Mouse (Mus musculus) urinary bladder, postnatal 14 days (tissue): ENCODE measurements around the gene Unc5c.

Experiments
- DNase-seq: peaks from one replicate; pipeline ENCODE4 v3.0.0; 2021; ENCODE audit warnings: low spot score

The Unc5c gene

DNA sequence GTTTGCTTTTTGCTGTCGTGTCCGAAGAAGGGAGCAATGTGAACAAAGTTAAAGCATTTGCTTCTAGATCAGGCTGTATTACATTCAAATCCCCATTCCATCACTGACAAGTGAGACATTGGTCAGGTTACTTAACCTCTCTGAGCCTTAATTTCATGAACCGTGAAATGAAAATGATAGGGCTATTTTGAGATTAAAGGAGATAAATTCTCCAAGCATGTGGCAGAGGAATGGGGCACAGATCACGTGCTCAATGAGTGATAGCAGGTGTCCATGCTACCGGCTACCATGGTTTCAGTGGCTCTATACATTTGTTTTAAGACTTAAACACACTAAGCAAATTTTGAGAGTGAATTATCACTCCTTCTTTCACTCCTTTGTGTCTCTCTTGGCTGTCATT is 254.0 kb downstream of the Unc5c start:
- DNase-seq: no peak

GRCm38 (mm10) chr3:141724499-141724898 is 259.5 kb downstream of the Unc5c start:
- no peak for DNase-seq

DNA sequence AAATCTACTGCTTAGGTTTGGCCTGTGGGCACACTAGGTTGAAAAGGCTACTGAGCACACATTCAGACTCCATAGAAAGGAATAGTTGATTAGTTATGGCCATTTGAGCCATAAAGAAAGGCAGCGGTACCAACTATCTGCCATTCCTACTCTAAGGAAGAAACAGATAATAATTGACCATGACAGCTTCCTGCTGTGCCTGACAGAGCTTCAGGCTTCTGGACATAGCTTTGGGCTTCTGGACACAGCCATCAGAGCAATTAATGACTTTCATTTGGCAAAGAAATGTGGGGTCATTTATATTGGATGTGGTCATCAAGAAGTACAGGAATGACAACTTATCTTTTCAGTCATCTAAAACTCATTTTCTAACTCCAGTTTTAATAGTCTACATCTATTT is 260.4 kb downstream of the Unc5c start:
- no peak for DNase-seq

- no peak for DNase-seq
Measured at GRCm38 (mm10) chr3:141733844-141734243, 268.8 kb downstream of the Unc5c start.

- no peak for DNase-seq
Measured at GRCm38 (mm10) chr3:141735285-141735684, 270.3 kb downstream of the Unc5c start.

DNA sequence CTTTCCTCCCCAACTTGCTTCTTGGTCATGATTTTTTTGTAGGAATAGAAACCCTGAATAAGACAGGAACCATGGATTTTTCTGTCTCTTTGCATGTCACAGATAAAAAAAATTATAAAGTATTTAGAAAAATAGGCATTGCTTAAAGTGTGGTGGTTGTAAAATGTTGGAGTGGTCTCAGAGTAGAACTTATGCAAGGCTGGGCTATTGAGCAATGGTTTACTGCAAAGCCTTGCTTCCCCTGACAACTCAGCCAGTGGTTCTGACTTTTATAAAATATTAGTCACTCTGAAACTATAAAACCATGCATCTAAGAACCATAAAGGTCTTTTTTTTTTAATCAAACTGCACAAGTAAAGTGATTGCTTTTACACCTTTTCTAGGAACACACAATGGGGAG is 280.3 kb downstream of the Unc5c start:
- DNase-seq: no peak

DNA sequence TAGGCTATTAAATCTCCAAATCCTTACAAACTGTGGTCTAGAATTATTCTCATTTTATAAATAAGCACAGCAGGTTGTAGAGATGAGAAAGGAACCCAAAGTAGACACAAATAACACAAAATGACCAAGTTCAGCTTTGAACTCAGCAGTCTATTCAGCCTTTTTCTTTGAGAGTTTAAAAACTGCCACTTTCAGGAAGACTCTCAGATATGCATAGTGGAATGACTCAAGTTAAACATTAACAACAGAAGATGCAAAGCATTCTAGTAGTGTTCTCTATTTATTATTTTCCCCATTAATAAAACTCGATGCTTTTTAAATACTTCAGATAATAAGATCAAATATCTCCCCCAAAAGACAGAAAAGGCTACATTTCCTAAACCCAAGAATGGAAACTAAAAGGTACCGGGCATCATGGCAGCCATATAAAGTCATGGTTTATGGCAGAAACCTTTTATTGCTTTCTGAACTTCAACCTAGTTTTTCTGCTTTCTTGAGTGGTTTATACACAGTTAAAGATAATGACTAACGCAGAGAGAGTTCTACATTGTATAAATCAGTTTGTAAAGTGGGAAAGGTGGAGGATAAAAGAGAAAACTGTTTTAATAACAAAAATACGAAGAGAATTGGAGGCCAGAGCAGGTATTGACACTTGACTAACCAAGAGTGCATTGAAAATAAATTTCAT is 283.8 kb downstream of the Unc5c start:
- DNase-seq: no peak

- no peak for DNase-seq
Measured at GRCm38 (mm10) chr3:141752172-141752571, 287.2 kb downstream of the Unc5c start.

DNA sequence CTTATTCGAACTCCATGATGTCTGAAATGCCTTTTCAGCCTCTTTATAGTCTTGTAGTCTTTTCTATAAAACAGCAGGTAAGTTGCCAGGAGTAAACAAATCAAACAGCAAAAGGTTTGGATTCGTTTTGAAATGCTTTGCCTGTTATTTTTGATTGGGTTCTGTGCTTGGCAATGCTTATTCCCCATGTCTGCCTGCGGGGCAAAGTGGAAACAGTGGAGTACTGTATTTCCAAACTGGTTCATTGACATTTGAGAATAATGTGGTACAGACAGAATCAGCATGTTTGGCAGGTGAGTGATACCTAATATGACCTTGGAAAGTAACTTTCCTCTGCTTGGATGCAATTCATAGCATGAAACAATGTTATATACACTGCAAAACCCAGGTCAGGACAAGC is 292.2 kb downstream of the Unc5c start:
- DNase-seq: no peak

DNA sequence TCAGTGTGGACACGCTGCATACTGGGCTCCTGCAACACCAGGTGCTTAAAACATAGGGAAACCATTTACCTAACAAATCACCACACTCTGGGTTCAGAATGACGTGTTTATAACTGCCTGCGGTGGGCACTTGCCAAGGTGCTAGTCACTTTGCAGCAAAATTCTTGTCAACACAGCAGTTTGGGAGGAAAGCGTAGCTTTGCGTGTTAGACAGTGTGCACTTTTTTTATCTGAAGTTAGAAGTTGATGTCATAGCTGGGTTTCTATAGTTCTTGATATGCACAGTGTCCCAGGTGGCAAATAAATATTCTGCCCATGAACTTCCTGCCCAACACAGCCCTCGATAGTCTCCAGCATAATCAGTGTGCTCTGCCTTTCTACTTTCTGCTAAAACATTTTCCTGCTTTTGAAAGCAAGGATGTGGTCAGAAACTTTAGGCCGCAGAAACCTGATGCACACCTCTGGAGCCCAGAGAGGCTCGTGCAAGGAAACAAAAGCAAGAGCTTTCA is 313.4 kb downstream of the Unc5c start:
- DNase-seq: no peak

GRCm38 (mm10) chr3:141779186-141779585 is 314.2 kb downstream of the Unc5c start:
- DNase-seq: peak; percentile 8

- DNase-seq: no peak
Measured at GRCm38 (mm10) chr3:141782553-141782952, 317.5 kb downstream of the Unc5c start.

DNA sequence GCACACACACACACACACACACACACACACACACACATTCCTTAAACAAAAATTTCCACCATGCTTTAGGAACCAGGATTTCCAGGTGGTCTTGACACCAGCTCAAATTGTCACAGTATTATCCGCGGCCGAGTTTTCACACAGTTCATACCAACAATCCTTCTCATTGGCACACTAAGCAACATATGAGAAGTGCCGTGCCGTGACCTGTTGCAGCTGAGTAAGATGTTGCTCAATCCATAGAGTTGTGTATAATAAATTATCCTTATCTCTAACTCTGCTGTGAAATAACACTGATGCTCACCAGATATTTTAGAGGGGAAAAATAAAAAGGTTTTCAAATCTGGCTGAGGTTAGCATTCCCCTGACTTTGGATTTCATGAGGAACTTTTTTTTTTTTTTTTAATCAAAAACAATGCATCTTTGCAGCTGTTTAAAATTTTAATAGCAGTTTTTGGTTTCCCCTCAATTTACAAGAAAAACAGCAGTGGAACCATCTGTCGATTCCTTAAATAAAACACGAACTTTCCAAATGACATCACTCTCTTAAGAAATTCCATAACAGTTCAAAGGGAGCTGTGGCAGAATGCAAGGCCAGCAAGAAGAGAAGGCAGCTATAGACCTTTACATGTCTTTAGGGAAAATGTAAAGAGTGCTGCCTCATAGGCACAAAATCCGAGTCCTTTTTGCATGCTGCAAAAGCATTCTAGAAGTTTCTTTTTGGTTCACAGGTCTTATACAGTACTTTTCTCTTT is 326.2 kb downstream of the Unc5c start:
- DNase-seq: no peak

DNA sequence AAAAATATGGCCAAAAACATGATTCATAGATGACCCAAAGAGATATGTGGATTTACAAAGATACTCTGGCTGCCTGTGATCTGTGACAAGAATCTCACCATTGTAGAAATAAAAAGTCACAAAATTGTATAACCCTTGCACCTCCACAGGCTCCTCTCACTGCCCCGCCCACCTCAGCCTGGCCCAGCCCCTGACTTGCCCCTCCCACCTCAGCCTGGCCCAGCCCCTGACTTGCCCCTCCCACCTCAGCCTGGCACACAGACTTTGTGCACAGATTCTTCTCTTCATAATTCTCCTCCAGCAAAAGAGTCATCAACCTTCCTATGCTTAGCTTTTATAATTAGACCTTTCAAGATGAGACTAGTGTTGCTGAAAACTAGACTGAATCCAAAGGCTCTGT is 327.1 kb downstream of the Unc5c start:
- peak; percentile 14 for DNase-seq

DNA sequence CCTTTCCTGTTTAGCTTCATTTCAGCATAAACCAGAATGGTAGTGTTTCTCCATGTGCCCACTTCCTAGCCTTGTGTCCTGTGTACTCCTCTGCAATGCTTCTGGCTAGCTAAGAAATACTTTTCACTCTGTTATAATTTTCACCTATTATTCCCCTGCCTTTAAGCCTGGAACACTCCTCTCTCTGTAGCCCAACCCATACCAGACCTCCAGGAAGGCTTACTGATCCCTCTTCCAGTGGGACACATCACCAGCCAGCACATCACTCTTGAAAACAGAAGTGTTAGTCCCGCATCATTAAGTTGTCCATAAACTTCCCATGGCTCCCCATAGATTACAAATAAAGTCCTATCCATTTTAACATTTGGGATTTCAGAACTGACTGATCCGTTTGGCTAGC is 328.7 kb downstream of the Unc5c start:
- DNase-seq: no peak

DNA sequence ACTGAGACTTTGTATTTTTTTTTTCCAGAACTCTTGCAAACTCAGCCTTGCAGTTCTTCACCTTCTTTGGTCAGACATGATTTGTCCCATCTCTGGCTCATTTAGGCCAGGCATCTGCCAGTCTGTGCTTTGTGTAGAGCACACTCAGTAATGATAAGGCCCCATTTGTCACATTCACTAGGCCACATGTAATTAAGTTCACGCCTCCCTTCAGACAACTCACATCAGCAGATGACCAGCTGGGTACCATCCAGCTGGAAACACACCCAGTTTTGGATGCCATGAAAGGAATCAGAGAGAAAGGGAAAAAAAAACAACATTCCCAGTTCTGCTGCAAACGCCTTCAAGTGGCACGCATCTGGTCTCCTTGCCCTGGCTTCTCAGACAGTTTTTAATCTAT is 329.4 kb downstream of the Unc5c start:
- no peak for DNase-seq

DNA sequence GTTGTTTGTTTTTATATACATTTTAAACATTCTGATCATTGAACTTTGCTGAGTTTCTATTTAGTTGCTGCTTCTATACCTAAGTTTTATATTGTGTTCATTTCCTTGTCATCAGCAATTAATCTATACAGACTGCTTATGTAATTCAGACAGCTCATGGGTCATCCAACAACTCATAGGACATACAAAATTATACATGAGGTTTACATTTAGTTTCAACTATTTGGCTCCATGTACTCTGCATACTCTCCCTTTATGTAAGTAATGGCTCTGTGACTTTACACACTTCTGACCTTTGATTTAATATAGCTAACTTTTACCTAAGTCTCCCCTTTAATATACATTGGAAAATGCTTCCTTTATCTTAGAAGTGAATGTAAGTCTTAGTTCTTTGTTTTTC is 332.4 kb downstream of the Unc5c start:
- no peak for DNase-seq

DNA sequence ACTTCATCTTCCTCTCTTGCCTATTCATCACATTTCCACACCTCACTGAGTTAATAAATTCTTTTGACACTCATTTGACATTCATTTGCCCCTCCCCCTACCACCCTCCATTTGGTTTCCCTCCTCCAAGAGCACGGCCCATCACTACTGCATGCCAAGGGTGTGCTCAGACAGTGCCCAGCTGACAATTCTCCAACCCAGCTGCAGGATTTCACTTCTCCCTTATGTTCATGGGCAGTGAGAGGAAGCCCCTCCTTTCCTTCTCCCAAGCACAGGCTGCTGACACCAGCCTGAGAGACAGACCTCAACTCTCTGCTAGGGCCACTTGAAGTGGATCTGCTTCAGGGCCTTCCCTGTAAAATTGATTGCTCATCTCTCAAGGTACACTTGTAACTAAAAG is 332.8 kb downstream of the Unc5c start:
- DNase-seq: no peak

GRCm38 (mm10) chr3:141804133-141804532 is 339.1 kb downstream of the Unc5c start:
- no peak for DNase-seq

DNA sequence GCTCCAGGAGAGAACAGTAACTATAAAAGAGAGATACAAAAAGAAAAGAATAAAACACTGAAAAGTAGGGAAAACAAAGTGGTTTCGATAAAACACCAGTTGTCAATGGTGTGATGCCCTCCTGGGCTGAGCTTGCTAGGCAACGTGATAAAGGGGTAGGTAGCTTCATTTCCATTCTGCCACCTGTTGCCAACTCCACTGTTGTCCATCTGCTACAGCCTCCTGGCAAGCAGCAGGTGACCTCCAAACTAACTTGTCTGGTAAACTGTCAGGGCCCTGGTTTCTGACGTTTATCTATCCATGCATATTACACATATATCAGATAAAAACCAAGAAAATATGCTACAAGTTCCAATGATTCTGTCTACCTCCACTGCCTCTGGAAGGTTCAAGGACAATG is 344.6 kb downstream of the Unc5c start:
- no peak for DNase-seq

DNA sequence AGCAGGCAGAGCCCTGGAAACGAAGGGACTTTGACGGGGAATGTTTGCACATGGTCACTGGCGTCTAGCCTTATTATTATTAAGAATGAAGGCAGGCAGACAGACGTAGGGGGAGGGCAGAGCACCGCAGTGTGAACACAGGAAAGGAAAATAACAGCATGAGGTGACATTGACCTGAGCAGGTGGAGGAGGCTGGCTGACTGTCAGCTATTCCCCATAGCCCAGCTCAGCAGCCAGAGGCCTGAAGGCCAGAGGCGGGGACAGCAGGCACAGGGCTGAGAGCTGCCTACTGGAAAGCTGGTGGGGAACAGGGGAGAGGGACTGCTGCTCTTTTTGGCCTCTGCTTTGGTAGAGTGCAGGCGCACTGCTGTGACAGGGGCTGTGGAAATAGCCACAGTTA is 345.9 kb downstream of the Unc5c start:
- no peak for DNase-seq

DNA sequence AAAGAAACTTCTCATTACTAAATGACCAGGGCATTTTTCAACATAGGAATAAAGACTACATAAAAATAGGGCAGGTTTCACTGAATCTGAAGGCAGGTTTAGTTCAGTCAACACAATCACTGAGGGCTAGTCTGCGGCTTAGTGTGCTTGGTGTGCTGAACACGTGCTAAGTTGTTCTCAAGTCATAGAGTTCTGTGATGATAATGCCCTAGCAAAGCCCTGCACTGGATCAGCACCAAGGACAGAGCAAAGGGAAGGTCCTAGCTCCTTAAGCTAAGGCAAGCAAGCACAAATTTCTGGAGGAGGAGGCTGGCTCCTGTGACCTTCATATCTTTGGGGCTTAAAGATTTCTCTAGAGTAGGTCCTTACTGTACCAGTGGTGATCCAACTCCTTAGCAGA is 346.3 kb downstream of the Unc5c start:
- peak; percentile 54 for DNase-seq

DNA sequence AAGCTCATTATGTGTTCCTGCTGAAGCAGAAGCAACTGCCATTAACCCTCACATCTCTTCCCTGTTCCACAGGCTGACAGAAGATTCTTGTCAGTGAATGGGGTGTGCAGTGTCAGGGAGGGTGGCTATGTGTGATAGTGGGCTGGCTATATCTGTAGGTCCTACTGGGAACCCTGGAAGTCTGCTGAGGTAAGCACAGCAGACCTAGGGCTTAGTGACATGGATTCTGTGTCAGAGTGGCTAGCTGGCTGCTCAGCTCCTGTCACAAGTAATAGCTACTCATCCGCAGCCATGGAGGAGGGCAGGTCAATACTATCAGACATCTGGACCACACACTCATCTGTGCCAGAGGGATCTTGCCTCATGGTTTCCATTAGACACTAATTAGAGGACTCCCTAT is 349.8 kb downstream of the Unc5c start:
- DNase-seq: no peak
